Mouse (Mus musculus): ENCODE results near the gene Myof. TPM values are rescaled to one million over a fixed set of nuclear protein-coding genes. Genes with fewer than 3 reads are reported as not detected.

Myof gene
- total RNA-seq, 4 experiments from 2014 or later, result 6.5 to 8.2 (median 6.7) TPM

GRCm38 (mm10) chr19:38004809-38005380, 38.5 kb downstream of the Myof start:
- no peak for DNase-seq (ENCODE audit: low spot score in 2 of 2)

- DNase-seq (ENCODE audit: low spot score in 2 of 2), result no peak
Measured at GRCm38 (mm10) chr19:38003671-38004521, 39.5 kb downstream of the Myof start.

GRCm38 (mm10) chr19:38002816-38003215, 40.6 kb downstream of the Myof start:
- DNase-seq (ENCODE audit: low spot score in 2 of 2), result no peak

DNA sequence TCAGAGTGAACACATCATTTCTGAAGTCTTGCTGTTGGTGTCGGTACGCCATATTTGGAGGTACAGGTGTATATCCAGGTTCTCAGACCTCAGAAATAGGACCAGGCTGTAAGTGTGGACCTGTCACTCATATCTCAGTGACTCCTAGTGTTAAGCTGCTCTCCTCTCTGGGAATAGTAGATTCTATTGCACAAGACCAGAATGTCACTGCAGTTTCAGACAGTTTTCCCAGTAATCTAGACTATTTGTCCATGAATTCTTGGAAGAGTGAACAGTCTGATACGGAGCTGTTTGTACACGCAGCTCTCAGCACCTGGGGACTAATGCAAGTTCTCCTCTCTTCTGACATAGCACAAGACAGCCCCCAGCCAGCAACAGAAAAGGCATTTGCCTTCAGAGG, 42.4 kb downstream of the Myof start:
- no peak for DNase-seq (ENCODE audit: low spot score in 2 of 2)

- no peak for DNase-seq (ENCODE audit: low spot score in 2 of 2)
Measured at GRCm38 (mm10) chr19:37999941-38000340, 43.4 kb downstream of the Myof start.

- DNase-seq (ENCODE audit: low spot score in 2 of 2), result no peak
Measured at GRCm38 (mm10) chr19:37994301-37994700, 49.1 kb downstream of the Myof start.

GRCm38 (mm10) chr19:37992184-37992554, 51.2 kb downstream of the Myof start:
- no peak for DNase-seq (ENCODE audit: low spot score in 2 of 2)

GRCm38 (mm10) chr19:37991399-37992183, 51.8 kb downstream of the Myof start:
- DNase-seq (ENCODE audit: low spot score in 2 of 2), result peak; percentile 75 to 84

DNA sequence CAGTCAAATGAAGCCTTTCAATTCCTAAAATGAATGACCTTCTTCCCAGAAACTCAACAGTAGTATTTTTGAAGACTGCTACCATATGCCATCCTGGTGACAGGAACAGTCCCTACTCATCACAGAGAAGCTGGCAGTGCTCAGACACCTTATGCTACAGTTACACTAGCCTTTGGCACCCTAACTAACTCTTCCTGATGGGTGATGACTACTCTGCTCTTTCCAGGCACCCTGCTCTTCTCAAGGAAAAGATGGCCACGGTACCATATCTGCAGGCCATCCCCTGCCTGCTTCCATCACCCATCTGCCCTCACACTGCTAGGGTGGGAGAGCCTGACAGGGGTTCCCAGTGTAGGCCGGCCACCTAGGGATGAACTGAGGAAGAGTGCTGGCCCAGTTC, 53.4 kb downstream of the Myof start:
- no peak for DNase-seq (ENCODE audit: low spot score in 2 of 2)

DNA sequence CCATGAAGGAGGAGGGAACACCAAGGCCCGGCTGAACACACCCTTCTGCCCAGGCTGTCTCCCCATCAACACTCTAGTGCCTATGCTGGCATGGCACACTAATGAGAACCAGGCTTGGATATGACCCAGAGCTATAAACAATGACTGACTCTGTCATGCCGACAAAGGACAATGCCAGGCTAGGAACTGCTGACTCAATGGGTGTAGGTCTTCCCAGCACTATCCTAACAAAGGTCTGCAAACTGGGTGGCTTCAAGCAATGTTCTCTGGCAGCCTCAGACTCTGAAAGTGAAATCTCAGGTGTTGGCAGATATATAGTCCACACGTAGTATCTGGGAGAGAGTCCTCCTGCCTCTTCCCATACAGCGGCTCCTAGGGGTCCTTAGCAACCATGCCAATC, 55.2 kb downstream of the Myof start:
- DNase-seq (ENCODE audit: low spot score in 2 of 2), result peak; percentile 27 to 46

DNA sequence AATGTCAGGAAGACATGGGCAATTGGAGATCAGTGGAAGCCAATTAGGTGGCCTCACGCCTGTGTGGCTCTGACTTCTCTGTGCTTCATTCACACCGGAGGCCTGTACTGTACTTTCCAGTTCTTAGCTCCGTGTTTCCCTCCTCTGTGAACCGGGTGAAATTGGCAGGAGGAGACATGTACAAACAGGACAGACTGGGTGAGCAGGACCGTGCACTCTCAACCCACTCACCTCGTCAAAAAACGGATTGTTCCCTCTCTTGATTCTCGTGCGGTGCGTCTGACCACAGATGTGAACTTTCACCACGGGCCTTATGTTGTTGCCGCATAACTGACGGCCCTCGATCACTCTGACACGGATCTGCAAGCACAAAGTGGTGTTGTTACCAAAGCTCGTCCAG, 57.6 kb downstream of the Myof start:
- no peak for DNase-seq (ENCODE audit: low spot score in 2 of 2)

DNA sequence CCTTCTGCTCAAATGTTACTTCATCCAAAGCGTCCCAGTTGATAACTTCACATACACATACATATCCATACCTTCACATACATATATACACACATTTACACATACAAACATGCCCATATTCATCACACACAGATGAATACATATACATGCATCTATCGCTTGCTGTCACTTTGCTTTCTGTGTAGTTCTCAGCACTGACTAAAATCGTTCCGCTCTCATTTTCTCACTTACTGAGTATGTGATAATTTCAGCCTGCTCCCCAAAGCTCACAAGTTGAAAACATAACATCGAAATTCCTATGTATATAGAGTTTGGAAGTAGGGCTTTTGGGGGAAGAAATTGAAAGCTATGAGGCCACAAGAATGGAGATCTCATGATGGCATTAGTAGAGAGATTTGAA, 67.4 kb downstream of the Myof start:
- no peak for DNase-seq (ENCODE audit: low spot score in 2 of 2)

- DNase-seq (ENCODE audit: low spot score in 2 of 2), result no peak
Measured at GRCm38 (mm10) chr19:37970571-37970970, 72.8 kb downstream of the Myof start.

- DNase-seq (ENCODE audit: low spot score in 2 of 2), result no peak
Measured at GRCm38 (mm10) chr19:37970004-37970403, 73.4 kb downstream of the Myof start.

- DNase-seq (ENCODE audit: low spot score in 2 of 2), result no peak
Measured at GRCm38 (mm10) chr19:37965828-37966227, 77.5 kb downstream of the Myof start.

DNA sequence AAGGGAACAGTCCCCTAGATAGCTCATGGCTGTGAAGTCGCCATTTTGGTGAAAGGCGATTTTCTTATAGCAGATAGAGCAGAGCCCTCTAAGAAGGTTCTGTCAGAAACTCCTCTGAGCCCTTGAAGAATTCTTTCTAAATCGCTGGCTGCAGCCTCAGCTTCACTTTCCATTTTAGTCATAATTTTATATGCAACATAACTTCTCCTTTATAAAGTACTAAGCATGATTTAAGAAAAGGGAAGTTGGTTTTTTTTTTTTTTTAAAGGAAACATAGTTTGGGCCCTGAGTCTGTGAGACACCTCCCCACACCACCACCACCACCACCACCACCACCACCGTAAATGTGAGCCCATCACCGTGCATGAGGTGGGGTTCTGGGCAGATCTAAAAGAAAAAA, 80.0 kb downstream of the Myof start:
- no peak for DNase-seq (ENCODE audit: low spot score in 2 of 2)

DNA sequence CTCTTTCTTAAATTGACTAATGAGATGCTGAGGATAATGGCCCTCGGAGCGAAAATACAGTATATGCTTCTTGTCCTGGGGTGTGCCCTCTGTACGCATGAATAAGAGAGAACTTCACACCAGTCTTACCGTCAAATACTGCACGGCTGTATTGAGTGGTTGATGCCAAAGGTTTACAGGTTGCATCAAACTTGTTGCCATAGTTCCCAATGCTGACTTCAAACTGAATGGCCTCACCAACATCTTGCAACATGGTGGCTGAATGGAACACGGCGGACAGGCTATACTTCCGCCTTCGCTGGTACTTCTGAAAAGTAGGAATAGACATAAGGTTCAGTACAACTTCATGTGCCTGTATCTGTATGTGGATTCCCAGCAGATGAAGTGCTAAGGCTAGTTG, 82.6 kb downstream of the Myof start:
- DNase-seq (ENCODE audit: low spot score in 2 of 2), result no peak

GRCm38 (mm10) chr19:37959543-37960215, 83.7 kb downstream of the Myof start:
- no peak for DNase-seq (ENCODE audit: low spot score in 2 of 2)

GRCm38 (mm10) chr19:37959076-37959475, 84.3 kb downstream of the Myof start:
- DNase-seq (ENCODE audit: low spot score in 2 of 2), result no peak

GRCm38 (mm10) chr19:37957256-37957655, 86.1 kb downstream of the Myof start:
- DNase-seq (ENCODE audit: low spot score in 2 of 2), result no peak

DNA sequence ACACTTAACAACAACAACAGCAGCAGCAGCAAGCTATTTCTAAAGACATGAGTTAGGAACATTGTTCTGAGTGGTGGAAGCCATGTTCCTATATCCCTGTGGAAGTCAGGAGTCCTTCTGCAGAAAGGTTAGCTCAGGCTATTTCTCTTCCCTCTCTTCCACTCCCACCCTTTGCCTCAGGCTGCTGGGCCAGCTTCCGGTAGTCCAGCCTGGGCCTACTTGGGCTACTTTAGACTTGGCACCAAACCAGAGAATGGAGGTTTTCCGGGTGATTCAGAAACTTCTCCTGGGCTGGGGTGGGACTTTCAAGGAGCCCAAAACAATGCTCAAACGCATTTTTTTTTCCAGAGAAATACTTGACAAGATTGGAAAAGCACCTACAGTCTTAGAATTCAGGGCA, 87.4 kb downstream of the Myof start:
- no peak for DNase-seq (ENCODE audit: low spot score in 2 of 2)
